Mouse (Mus musculus) mouse embryonic stem cell (cell line): ENCODE data around the gene Pdia5.

Experiments used
- in situ Hi-C, 2 experiments: fragments of 300-500 bp; cut with MboI; formaldehyde crosslinking; loops; 1 replicate in 1 of 2; 3 replicates in 1 of 2; pipeline ENCODE4 v1.14.3; 2019 to 2020; ENCODE audit warnings: low sequenced_read_pairs in 2 of 2, low pct_unique_long_range_greater_than_20kb in 1 of 2, mixed read lengths in 1 of 2; ENCODE audit not compliant: unreplicated experiment in 1 of 2

Pdia5 gene

DNA sequence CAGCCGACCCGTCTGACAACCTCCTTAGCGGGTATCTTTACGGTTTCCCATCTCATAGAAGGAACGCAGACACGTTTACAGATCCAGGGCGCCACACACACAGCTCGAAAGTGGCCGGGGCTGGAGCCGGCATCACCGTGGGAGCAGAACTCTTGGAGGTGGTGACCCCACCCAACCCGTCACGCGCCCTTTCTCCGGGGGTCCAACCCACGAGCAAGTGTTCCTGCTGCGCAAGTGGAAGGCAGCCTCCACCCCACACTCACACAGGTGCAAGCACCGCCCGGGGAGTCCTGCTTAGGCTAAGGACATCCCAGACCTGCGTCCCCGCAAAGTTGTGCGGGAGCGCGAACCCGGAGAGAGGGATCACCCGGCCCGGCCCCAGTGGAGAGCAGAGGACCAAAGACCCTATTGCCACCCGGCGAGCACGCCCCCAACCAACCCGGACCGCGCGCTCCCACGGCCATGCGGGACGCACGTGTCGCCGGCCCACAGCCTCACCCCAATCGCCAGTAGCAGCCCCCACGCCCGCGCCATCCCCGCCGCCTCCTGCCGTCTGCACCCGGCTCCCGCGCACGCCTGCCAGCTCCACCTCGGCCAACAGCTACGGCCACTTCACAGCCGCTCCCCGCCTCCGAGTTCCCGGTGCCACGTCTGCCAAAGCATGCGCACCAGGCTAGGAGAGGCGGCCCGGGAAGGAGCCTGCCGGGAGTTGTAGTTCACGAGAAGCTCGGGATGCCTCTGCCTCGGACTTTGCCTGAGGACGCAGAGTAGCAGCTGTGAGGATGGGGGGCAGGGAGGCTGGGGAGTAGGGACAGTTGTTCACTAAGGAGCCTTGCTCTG is at the start of gene Pdia5:
Gene Pdia5 (minus strand): TSS at position 643 of the 840 bp plus-strand sequence.
- in situ Hi-C loops = no loop called here

DNA sequence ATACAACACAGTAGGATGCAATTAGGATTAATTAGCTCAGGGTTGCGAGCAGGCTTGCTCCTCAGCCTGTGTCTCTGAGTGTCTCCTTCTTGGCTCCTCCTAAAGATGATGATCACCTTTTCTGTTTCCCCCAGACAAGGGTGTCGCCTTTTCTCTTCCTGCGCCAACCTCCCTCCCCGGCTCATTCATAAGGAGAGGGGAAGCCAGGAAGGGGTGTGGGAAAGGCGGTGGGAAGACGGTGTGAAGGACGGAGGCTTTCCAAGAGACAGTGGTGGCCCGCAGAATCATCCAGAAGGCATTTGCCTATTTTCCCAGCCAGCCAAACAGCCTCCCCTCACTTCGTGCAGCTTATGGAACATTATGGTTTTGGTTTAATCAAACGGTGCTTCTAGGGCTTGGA is 48.4 kb upstream of the Pdia5 start:
- in situ Hi-C loops = loop anchor here in 1 of 2 experiments (5.0 kb wide), 1 partner anchor 88 kb away; no protein-coding TSS in a partner anchor

DNA sequence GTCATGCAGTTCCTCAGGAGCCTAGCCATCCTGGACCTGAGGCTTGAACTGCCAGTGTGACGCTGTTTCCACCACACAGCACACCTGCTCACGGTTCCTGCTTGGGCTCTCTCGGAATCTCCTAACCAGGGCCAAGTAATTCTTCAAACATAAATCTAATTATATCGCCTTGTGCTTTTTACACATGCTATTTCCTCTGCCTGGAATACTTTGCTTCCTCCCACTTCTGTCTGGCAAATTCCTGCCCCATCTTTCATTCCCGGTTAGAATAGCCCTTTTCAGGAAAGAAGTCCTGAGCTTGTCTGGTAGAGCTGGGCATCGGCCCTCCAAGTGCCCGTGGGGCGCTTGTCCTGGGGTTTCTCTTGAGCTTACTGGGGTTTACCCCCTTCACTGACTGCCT is 47.0 kb upstream of the Pdia5 start:
- in situ Hi-C loops = loop anchor here in 1 of 2 experiments (5.0 kb wide), 1 partner anchor 90 kb away; no protein-coding TSS in a partner anchor

DNA sequence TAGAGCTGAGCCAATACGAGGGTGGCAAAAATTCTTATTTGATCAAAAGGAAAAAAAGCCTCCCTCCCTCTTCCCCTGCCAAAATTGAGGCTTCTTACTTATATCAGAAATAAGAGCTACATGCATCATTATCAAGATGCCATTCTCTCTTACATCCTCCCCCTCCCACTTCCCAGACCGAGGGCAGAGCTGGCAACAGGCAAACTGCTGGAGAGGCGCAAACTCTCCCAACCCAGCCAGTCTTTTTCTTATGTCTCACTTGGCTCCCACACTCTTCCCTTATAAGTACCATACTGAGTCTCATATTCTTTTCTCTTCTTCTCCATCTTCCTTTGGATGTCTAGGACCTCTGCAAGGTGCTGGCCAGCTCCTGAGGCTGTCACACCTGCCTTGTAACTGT is 44.0 kb upstream of the Pdia5 start:
- in situ Hi-C loops = loop anchor here in 1 of 2 experiments (5.0 kb wide), 1 partner anchor 93 kb away; no protein-coding TSS in a partner anchor

DNA sequence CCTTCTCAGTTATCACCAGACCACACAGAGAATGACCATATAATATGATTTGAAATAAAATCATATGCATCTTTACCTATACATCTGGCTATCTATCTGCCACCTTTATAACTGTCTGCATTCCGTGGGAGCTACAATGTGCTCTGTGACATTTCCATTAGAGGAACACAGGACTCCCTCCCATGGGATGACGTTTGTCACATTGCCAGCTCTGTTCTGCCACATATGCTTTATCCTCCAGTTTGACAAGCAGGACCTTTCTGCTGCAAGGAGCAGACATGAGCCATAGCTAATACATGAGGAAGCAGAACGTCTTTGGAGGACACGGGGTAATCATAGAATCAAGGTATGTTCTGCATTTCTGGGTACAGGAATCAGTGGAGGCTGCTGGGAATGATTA is 33.5 kb upstream of the Pdia5 start:
- in situ Hi-C loops = no loop called here

DNA sequence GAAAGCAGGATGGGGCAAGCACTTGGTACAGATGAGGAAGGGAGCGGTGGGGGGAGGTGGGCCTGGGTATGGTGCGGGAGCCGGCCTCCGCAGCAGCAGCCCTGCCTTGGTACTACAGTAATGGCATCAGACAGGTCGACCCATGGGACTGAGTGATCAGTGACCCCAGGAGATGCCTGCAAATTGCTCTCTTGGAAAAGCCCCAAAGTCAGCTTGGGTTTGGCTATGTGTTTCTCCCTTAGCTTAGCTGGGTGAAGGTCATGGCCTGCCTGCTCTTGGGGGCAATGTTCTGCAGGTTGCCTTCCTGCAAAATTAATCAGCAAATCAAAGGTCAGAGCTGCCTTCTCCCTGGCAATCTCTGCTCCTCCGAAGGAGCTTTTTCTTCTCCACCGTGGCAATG is 28.6 kb upstream of the Pdia5 start:
- in situ Hi-C loops = no loop called here

DNA sequence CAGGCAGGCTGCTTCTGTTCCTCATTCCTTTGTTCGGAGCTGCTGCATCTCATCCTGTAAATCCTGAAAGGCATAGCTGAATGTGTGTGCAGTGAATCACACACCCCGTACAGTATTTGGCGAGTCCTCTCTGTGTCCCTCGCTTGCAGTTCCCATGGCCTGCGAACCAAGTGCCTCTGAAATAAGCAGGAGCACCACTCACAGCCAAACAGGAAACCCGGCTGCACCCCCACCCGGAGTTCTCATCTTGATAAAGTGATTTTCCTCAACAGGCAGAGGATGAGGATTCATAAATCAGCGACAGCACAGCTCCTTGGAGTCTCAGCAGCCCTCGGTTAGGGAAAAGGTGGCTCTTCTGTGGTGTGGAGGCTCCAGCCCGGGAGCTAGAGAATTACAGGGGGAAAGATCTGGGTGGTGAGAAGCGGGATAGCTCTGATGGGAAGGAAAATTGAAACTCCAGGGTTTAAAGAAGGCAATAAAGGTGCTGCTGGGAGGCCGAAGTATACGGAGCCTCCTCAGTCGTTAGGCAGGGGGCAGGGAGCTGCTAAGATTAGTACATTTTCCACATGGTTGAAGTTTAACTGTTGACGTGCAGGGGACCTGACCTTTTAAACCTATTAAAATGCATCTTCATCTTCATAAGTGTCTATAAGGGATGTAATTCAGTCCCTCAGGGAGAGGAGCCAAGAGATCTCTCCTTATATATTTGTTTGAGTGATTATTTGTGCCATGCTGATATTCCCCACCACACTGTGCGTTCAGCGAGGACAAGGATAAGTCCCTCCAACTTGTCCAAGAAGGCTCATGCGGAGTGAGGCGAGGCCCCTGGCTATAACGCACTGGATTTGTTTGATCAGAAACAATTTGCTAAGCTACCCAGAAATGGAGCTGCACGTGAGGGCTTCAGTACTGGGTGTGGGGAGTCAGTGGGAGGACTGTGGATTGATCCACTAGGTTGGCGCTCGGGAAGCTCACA is 27.6 kb upstream of the Pdia5 start:
- in situ Hi-C loops = no loop called here

DNA sequence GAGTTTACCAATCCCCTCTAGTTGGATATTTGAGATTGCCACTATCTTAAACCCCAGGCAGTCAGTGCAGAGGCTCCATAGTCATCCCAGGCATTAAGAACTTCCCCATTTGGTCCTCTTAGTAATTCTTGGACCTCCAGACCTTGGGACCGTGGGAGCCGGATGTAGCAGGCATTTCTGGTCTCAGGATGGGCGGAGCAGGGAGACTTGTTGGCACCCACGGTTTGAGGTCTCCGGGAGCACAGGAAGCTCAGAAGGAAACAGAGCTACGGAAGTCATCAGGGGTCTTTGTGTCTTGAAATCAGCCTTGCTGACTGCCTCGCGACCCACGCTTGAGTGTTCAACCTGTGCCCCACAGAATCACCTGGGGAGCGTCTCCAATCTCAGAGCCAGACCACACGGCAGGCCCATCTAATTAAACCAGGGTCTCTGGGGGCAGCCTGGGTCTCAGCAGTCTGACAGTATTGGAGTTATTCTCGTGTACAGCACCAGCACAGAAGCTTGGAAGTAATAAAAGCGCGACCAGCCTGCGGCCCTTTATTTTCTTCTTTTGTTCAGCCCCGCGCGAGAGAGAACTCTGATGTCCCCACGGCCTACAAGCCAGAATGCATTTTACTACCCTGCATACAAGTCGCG is 25.4 kb upstream of the Pdia5 start:
- in situ Hi-C loops = no loop called here

DNA sequence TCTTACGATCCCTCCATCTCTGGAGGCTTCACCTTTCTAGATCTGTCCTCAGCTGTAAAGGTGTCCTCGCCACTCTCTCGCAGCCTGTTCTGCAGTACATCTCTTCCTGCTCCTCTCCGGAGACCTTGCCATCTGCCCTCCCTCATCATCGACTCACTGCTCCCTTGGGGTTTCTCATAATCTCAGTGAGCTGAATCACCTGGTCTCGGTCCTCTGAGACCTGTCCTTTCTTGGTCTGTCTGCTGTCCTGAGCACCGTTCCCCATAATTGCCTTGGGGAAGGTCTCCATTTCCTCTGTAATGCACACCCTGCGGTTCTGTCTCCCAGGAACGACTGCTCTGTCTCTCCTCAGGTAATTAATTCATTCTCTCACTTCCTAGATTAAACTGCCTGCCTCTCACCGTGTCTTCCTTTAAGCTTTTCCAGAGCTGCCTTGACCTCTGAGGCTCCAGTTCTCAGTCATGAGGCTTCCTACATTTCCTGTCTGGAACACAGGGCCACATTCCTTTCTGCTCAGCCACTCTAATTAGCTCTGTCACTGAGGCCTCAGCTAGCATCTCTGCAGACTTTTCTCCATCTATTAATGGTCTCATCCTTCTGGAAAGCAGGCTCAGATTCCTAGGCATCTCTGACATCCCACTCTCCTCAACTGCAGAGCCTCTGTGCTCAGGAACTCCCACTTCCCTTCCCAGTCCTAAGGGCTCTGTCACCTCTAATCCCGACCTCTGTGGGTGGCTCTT is 18.8 kb upstream of the Pdia5 start:
- in situ Hi-C loops = no loop called here

DNA sequence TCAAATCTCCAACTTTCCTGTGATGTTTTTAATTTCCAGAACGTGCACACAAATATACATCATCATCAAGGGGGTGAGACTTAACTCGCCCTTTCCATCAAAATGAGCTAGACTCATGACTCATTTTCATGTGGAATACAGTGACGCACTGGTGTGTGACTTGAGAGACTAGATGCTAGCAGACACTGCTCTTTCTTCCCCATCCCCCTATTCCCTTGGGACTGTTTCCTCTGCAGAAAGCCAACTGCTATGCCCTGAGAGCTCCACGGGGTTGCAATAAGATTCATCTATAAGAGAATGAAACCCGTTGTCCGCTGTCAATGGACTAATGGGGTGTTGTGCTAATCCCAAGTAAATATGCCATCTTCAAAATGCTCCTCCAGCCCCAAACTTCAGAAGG is 17.9 kb upstream of the Pdia5 start:
- in situ Hi-C loops = no loop called here

DNA sequence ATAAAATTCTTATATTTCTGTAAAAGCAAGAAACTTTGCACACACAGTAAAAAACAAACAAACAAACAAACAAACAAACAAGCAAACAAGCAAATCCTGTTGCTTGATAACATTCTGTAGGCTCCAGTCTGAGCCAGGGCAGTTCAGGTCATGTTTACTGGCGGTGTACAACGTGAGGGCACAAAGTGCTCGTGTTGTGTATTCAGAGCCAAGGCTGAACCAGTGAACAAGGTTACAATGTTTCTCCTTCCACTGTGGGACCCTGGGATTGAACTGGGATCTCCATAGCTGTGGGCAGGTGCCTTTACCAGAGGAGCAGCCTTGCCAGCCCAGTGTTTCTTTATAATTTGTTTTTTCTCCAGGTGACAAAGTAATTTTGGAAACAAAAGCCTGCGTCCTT is 15.1 kb upstream of the Pdia5 start:
- in situ Hi-C loops = no loop called here

DNA sequence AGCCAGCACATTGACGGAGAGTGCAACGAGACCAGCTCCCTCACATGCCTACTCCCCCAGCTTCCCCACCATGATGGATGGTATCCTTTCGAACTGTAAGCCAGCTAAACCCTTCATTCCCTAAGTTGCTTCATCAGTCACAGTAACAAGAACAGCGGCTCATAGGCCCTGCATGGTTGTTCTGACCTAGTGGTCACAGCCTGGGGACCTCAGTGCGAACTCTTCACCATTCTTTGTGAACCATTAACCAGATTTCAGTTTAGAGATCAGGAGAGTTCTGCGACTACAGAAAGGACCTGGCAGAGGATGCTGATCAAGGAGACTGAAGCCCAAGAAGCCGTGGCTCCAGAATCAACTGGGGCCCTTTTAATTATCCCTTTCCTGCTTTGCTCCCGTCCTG is 13.6 kb upstream of the Pdia5 start:
- in situ Hi-C loops = no loop called here

DNA sequence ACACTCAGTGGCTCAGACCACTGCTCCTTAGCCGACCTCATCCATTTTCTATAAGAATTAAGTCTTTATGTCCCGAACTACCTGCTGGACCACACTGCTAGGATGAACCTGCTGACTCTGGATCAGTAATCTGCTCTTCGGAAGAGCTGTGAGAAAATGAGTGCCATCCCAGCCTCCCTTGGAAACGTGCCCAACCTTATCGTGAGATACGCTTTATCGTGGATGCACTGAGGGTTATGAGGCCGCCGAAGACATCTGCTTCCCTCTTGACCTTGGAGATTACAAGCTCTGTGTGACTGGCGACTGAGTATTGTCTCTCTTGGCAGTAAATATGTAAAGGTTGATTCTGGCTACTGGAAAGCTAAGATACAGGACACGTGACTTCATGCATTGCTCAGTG is 11.8 kb upstream of the Pdia5 start:
- in situ Hi-C loops = no loop called here

DNA sequence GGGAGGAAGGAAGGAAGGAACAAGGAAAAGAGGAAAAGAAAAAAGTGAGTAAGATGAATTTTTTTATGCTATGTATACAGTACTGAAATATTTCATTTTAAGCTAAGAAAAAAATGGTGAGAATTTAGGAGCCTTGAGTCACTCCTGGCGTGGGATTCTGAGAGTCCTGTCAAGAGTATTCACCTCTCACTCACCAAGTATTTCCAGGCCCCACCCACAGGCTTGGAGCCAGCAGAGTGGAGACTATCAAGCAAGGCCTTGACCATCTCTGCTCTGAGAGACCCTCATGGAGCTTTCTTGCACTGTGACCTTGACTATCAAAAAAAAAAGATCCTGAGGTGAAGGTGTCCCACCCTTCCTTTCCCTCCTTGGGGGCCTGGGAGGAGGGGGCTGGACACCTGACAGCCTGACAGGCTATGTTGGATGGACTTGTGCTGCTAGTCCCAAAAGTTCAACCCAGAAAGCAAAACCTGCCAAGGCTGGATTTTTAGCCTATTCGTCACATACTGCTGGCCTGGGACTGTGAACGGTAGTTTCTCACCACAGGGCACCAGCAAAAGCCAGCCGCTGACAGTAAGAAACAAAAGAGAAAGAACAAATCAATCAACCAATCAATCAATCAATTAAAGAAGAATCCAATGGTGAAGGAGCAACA is 10.6 kb upstream of the Pdia5 start:
- in situ Hi-C loops = no loop called here

DNA sequence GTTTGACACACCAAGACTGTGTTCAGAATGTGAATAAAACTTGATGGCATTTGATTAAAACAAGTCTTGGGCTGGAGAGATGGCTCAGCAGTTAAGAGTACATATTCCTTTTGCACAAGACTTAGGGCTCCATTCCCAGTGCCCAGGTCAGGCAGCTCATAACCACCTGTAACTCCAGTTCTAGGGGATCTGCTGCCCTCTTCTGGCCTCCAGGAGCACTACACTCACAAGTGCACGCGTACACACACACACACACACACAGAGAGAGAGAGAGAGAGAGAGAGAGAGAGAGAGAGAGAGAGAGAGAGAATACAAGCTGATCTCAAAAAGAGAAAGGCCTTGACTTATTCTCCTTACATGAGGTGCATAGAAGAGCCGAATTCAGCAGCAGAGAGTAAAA is 9.7 kb upstream of the Pdia5 start:
- in situ Hi-C loops = no loop called here

DNA sequence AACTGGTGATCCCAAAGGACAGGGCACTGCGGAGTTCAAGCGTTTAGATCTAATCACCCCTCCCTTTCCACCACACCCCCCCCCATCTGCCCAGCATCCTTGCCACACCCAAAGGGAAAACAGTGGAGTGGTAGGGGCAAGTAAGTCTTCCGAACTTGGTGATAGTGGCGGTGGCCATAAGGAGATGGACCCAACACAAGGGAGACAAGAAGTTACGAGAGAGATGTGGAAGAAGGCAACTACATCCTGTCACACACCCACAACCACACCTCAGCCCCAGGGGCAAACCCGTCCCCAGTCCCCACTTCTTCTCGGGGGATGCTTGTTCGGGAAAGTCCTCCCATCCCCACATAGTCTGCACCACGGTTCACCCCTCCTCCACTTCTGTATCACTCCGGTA is 880 bp downstream of the Pdia5 start:
- in situ Hi-C loops = no loop called here

DNA sequence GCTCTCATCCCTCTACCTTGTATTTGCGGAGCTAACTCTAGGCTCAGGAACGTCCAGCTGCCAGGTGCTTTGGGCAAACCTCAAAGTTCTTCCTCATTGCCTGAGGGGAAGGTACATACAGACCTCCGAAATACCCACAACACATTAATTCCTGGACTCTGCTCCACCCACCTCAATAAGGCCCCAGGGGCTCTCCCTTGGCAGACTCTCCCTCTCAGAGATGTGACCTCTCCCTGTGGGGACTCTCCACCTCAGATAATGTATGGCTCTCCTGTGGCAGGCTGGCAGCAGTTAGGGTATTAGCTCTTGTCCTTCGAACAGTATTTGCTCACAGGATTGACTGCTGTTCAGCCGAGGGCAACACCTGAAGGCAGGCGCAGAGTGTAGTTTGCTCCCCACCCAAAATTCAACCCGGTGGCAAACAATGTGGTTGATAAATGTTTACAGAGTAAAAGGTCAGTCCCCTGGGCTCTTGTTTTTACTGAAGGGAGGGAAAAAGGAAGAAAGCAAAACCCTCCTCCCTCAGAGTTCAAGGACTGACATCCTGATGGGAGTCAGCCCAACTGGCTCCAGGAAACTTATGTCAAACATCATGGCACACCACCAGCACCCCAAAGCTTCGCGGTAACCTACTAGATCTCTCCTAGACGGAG is 1.5 kb downstream of the Pdia5 start:
- in situ Hi-C loops = no loop called here
